Mouse (Mus musculus): Measurements from ENCODE around the gene Elf5.

The Elf5 gene

DNA sequence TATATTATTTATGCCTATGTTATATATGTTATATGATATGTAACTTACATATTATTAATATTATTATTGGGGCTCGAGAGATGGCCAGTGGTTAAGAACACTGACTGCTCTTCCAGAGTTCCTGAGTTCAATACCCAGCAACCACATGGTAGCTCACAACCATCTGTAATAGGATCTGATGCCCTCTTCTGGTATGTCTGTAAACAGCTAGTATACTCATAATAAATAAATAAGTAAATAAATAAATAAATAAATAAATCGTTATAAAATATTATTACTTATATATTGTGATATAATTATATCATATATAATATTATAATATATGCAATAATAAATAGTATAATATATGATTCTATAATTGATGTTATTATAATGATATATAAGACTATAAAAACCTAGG is 64.7 kb downstream of the Elf5 start:
- in situ Hi-C loops (cut with MboI, MseI): loop anchor here (10.0 kb wide), 1 partner anchor 269 kb away; no protein-coding TSS in a partner anchor

DNA sequence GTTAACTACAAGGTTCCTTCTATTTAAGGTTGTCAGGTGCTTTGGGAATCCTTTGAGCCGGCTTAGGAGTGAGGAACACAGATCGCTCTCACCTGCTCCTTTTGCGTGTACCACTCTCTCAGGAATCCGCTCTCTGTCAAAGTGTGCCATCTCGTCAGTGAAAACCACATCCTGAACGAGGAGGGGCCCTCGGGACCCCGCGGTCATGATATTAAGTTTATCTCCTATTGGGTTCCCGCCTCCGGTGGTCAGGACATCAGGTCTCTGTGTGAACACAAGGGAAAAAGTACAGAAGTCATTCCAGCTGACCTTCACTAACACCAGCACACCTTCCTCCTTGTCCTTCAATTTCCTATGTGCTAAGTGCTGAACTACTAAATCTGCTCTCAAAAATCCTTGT is 65.2 kb downstream of the Elf5 start:
- in situ Hi-C loops (cut with MboI, MseI): loop anchor here (10.0 kb wide), 1 partner anchor 268 kb away; no protein-coding TSS in a partner anchor

DNA sequence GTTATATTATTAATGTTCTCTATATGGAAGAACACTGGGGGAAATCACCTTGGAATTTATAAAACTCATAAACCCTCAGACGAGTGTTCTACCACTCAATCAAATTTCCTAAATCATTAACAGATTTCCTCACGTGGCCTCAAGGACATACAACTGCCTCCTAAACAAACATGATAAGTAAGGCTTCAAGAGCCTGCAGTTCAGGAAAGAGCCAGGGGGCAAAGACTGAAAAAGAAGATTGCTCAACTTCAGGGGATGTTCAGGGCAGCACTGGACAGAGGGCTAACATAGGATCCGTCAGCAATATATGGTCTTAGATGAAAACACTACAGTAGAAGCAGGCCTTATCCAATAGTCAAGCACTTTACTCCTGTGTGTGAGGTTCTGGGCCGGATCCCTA is 66.0 kb downstream of the Elf5 start:
- in situ Hi-C loops (cut with MboI, MseI): loop anchor here (10.0 kb wide), 1 partner anchor 267 kb away; no protein-coding TSS in a partner anchor

DNA sequence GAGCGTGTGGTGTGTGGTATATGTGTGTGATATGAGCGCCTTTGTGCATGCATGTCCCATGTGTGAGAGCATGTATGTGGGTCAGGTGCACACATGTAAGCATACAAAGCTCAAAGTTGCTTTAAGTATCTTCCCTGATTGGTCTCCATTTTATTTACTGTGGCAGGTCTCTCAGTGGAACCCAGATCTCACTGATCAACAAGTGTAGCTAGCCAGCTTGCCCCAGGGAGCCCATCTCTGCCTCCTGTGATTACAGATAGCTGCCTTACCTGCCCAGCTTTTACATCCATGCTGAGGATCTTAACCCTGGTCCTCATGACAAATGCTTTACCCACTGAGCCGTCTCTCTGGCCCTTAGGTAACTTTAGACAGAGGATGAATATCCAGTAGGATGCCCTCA is 66.8 kb downstream of the Elf5 start:
- in situ Hi-C loops (cut with MboI, MseI): loop anchor here (10.0 kb wide), 1 partner anchor 266 kb away; no protein-coding TSS in a partner anchor

DNA sequence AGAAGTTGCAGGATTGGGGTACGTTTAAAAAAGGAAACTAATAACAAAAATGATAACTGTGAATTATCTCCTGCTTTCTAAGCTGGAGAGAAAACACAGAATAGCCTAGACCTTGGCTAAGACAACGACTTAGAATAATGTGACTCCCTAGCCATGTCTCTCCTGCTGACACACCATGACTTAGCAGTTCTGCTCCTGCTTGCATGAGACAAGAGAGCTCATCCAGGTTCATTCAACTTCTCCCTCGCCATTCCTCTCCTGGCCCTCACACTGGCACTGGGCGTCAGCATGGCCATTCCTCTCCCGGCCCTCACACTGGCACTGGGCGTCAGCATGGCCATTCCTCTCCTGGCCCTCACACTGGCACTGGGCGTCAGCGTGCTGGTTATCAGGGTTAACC is 68.8 kb downstream of the Elf5 start:
- in situ Hi-C loops (cut with MboI, MseI): no loop called here

DNA sequence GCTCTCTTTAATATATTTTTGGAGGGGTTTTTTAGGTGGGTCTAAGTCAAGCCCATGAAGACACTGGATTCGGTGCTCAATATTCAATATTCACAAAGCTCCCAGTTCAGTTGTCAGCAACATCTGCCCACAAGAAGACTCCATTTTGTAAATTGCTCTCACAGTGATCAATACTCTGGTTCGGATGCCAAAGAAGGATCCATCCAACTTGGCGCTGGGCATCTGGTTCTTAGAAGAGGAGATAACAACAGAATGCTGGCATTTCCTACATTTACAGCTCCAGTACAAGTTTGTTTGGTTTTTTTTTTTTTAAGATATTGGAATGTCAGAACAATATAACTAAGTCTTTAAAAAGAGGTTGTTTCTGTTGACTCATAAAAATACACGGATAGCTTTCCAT is 69.4 kb downstream of the Elf5 start:
- in situ Hi-C loops (cut with MboI, MseI): no loop called here

DNA sequence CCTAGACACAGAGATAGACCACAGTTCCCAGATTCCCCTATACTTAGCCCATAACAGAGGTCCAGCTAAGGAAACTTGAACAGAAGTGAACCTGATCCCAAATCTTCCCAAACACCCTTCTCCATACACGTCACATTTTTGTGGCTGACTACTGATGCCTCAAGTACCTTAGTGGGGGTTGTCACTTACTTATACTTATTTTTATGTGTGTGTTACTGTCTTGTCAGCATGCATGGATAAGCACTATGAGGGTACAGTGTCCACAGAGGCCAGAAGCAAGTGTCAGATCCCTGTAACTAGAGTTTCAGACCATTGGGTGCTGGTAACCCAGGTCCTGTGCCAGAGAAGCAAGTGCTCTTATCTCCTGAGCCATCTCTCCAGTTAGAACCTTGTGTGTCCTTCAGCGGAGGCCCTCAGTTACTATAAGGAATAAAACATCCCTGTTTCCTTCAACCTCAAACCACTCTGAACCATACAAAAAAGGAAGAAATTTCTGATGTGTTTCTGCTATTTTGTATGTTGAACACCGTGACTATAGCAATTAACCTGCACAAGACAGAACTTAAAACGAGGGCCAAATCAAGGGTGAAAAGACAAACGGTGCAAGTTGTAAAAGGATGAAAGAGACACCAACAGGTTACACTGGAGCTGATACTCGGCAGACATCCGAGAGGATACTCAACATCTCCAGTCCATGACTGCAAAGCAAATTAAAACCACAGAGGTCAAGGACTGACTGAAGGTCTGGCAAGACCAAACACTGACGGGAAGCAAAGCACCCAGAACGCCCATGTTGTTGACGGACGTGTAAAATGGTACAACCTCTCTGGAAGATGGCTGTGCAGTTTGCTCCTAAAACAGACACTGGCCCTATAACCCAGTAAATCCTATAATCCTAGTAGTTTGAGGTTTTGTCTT is 70.1 kb downstream of the Elf5 start:
- in situ Hi-C loops (cut with MboI, MseI): no loop called here

DNA sequence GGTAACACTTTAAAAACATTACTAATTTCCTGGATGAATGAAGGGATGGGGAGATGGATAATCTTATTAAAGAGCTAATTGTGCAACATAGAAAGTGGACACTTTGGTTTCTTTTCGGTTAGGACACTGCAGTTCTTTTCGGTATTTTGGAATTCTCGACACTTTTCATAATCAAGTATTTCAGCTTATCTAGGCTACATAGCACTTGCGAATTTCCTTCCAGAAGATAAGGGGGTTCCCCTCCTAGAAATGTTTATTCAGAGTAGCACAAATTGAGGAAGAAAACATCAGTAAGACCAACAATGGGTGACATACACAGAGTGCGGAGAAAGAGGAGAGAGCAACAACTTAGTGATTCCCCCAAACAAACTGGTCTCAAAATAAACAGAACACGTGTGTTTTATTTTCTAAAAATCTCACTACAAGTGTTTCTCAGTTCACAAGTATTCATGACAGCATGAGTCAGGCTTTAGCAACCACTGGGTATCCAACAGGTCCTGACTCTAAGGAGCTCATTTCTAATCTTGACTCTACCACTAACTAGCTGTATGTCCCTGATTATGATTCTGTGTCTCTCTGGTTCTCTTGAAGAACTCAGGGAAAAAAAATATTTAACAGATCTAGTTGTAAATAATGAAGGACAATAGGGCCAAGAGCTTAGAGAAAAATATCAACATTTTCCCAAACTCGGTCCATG is 71.9 kb downstream of the Elf5 start:
- in situ Hi-C loops (cut with MboI, MseI): no loop called here

DNA sequence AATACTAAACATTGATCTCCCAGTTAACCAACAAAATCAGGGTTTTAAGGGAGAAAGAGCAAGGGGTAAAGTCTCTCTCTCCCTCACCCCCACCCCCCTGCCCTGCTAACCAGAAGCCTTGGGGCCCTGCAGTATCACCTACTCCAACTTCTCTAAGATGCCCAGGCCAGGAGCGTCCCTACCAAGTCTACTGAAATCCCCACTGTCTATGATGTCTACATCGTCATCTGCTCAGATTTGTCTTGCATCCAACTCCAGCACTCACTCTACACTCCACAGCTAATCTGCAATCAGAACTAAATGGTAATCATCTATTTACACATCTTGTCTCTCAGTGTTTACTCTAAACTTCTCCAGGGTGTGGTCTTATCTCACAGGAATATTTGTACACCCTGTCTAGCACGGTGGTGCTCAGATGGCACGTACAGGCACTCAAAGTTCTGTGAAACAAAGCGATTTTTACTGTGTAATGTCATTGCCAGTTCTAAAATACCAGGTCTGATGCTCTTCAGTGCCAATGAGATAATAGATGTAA is 72.6 kb downstream of the Elf5 start:
- in situ Hi-C loops (cut with MboI, MseI): no loop called here

DNA sequence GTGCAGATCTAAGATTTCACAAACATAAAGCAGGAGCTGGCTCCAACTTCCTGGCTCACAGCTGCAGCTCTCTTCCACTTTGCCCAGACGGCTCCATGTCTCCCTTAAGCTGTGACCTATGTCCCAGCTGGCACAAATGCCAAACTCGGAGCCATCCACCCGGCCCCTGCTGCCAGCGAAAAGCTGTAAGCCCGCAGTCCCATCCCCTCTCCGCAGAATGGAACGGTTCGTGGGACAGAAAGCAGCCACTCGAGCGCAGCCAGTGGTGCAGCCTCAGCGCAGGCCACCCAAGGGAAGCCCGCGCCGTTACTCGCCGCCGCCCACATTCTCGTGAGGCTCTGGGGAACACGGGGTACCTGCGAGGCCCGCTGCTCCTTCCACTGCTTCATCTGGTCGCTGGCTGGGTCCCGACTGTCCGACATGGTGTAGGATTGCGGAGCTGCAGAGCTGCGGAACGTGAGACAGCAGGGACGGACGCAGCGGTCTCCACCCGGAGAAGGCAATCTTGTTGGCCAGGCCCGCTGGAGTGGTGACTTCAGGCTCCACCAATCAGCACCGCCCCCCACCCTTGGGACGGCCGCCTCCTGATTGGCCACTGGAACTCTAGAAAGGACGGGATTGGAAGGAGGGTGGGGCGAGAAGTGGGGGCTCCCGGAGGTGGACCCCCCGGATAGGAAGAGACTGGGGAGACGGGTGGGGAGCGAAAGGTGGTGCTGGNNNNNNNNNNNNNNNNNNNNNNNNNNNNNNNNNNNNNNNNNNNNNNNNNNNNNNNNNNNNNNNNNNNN is 73.3 kb downstream of the Elf5 start, which contains the start of gene Cat:
TSS of gene Cat (minus strand) at position 544 of the 785 bp plus-strand sequence.
- in situ Hi-C loops (cut with MboI, MseI): no loop called here

DNA sequence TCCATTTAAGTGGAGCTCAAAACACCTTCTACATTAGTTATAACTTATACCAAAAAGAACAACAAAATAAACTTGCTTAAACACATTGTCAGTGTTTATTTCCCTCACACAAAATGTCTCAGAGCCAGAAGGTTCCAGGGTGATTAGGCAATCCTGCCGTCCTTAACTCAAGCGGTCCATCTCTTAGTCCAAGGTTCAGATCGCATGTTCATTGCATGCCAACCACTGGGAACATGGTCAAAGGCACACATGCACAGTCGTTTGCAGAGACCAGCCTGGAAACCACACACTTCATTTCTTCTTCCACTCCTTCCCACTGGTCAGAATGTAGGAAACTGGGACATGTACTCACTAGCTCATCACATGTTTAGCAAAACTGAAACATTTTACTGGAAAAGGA is 81.0 kb downstream of the Elf5 start:
- in situ Hi-C loops (cut with MboI, MseI): loop anchor here (5.0 kb wide), 1 partner anchor 45 kb away; no protein-coding TSS in a partner anchor

DNA sequence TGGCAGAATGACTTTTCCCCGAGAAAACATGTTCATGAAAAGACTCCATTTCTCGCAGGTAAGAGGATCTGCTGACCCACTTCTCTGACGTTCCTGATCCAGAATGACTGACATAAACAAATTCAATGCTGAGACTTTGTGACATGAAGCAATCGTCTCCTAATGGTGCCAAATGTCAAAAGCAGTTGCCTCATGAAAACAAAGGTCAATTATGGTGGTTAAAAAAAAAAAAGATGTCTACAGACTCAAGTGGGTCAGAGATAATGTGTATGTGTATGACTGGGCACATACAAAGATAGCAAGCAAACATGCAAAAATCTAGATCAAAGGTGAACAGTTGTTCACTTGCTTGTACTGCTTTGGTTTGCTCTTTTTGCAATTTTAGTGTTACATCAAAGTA is 82.3 kb downstream of the Elf5 start:
- in situ Hi-C loops (cut with MboI, MseI): loop anchor here (5.0 kb wide), 1 partner anchor 43 kb away; no protein-coding TSS in a partner anchor

DNA sequence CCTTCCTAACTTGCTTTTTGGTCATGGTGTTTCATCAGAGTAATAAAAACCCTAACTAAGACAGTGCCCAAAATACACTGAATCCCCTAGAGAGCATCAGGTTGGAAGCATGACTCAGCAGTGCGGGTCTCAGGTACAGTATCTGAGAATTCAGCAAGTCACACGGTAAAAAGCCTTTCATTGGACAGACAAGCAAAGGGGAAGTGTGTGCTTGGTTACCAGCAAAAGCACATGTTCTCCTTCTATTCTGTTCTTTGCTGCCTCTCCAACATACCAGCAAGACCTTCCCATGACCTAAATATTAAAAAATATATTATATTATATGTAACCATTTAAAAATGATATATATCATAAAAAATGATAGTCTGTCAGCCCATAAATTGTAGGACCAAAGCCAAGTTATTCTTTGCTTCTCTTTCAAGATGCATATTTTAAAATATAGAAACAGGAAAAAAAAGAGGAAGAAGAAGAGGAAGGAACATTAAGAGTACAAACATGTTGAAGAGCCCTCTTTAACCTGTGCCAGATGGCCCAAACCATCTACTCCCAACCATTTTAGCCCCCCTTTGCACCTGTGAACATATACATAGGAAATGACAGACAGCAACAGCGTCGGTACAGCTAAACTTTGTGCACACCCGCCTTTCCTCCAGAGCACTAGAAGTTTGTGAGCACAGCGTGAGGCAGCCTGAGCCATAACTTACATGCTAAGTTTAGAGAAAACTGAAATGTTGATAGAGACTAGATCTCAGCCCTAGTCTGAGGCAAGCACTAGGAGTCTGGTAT is 84.3 kb downstream of the Elf5 start:
- in situ Hi-C loops (cut with MboI, MseI): no loop called here

Measured in T-helper 2 cell (primary cell).